9 mouse cellular contexts compared by ENCODE assay signal in the genomic region with DNA sequence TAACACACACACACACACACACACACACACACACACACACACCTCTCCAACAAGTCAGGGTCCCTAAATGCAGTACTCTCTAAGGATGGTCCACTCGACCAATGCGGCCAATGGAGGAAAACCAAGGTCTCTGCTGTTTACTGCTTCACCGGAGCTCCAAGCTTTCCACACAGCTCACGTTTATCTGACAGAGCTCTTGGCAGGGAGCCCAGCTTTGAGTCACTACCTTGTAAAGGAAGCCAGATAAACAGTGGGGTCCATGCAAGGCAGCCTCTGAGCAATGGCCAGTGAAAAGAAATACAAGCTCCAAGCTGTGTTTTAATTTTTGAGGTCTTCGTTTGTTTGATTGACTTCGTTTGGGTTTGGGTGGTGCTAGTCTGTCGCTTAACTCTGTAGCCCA.
DNase-seq lines count a peak whose midpoint lies in the region; ATAC-seq lines count a peak whose summit lies in the region.
"Had no signal": no experiment of that assay in that cellular context is flagged by ENCODE, and none has a peak within 500 bp of the region (broad histone marks: within the 10 kb centered on the region; RNA-seq: fewer than 3 reads in every experiment).

No protein-coding gene starts in this region.

- H3K27me3 ChIP-seq in midbrain, embryonic 14.5 days (ENCODE audit: control insufficient read depth, insufficient read depth, low read length) = peaks cover 13% of the 10 kb centered on the region
- peaks cover 86% of the 10 kb centered on the region for H3K27me3 ChIP-seq in midbrain, embryonic 10.5 days (ENCODE audit: low read depth, poor library complexity, severe bottlenecking)

- ATAC-seq in midbrain, embryonic 14.5 days (ENCODE audit: low FRiP score, low TSS enrichment) = peak; percentile 19; the same call in 1 of the 2 replicates

- no peaks in the 10 kb centered on the region for H3K36me3 ChIP-seq in midbrain, embryonic 14.5 days (ENCODE audit: control insufficient read depth, insufficient read depth, low read length)
- no peaks in the 10 kb centered on the region for H3K36me3 ChIP-seq in midbrain, embryonic 10.5 days
- H3K36me3 ChIP-seq: limb, embryonic 15.5 days had no signal

- no peak overlapping the region for H3K9ac ChIP-seq in midbrain, embryonic 14.5 days (replicated peaks; ENCODE audit: low read length)
- H3K9ac ChIP-seq: limb, embryonic 15.5 days had no signal

- peaks cover 7% of the 10 kb centered on the region for H3K4me1 ChIP-seq in midbrain, embryonic 14.5 days (ENCODE audit: control insufficient read depth, insufficient read depth, low read length)
- H3K4me1 ChIP-seq in midbrain, embryonic 10.5 days = peaks cover 32% of the 10 kb centered on the region

- DNase-seq in midbrain, embryonic 14.5 days = peak; percentile 84
- DNase-seq in midbrain, embryonic 10.5 days (ENCODE audit: low spot score) = no peak
- DNase-seq in cerebellum, postnatal 36 days = peak; percentile 84 to 87
- DNase-seq in heart, postnatal 14 days = peak; percentile 79 to 87
- peak; percentile 88 for DNase-seq in large intestine, adult 2 months (ENCODE audit: low read depth, low spot score)
- peak; percentile 93 for DNase-seq in lung, postnatal 36 days
- DNase-seq in urinary bladder, adult 18-20 months (ENCODE audit: low spot score in 2 of 2) = peak; percentile 77 to 90
- no peak for DNase-seq in spleen, adult 12 weeks (ENCODE audit: low spot score)

- H3K27ac ChIP-seq in midbrain, embryonic 14.5 days (replicated peaks; ENCODE audit: low read depth, low read length) = no peak overlapping the region
- no peak overlapping the region for H3K27ac ChIP-seq in midbrain, embryonic 10.5 days (replicated peaks)
- H3K27ac ChIP-seq: limb, embryonic 15.5 days had no signal

- intact Hi-C loops in heart, postnatal 14 days (cut with DNase I) = no loop called here

- H3K9me3 ChIP-seq in midbrain, embryonic 14.5 days (ENCODE audit: control insufficient read depth, low read length) = no peaks in the 10 kb centered on the region
- H3K9me3 ChIP-seq in midbrain, embryonic 10.5 days (replicated peaks) = no peaks in the 10 kb centered on the region
- H3K9me3 ChIP-seq: limb, embryonic 15.5 days had no signal

- H3K4me2 ChIP-seq in midbrain, embryonic 14.5 days (ENCODE audit: low read length) = no peak overlapping the region
- H3K4me2 ChIP-seq: limb, embryonic 15.5 days had no signal

- WGBS in midbrain, embryonic 14.5 days = 51% methylated on average over 7 of the region's 7 CpGs
- WGBS in midbrain, embryonic 10.5 days = 83% methylated on average over 7 of the region's 7 CpGs
- WGBS in large intestine, adult 2 months = 12% methylated on average over 7 of the region's 7 CpGs

- no peak overlapping the region for H3K4me3 ChIP-seq in midbrain, embryonic 14.5 days (replicated peaks; ENCODE audit: low read depth, low read length)
- H3K4me3 ChIP-seq in midbrain, embryonic 10.5 days = no peak overlapping the region
- H3K4me3 ChIP-seq: limb, embryonic 15.5 days had no signal

Comparison
In these comparisons a context has a peak if more than half of its experiments do, and no peak if none do; other contexts are left out.
1. DNase-seq: peak in midbrain, embryonic 14.5 days (single experiment), cerebellum, postnatal 36 days (2 of 2), heart, postnatal 14 days (2 of 2), large intestine, adult 2 months (single experiment), lung, postnatal 36 days (single experiment) and urinary bladder, adult 18-20 months (2 of 2); none in midbrain, embryonic 10.5 days (single experiment) and spleen, adult 12 weeks (single experiment).